Mouse (Mus musculus) embryo, embryonic 9.5 days (tissue): ENCODE measurements around the gene Gm9964.
A peak's percentile ranks its signal among the peaks of the same experiment; 100 is the strongest.

Experiments
- DNase-seq: peaks from one replicate; pipeline ENCODE4 v3.0.0-alpha.2; 2017; ENCODE audit errors: extremely low spot score

Gm9964 gene

DNA sequence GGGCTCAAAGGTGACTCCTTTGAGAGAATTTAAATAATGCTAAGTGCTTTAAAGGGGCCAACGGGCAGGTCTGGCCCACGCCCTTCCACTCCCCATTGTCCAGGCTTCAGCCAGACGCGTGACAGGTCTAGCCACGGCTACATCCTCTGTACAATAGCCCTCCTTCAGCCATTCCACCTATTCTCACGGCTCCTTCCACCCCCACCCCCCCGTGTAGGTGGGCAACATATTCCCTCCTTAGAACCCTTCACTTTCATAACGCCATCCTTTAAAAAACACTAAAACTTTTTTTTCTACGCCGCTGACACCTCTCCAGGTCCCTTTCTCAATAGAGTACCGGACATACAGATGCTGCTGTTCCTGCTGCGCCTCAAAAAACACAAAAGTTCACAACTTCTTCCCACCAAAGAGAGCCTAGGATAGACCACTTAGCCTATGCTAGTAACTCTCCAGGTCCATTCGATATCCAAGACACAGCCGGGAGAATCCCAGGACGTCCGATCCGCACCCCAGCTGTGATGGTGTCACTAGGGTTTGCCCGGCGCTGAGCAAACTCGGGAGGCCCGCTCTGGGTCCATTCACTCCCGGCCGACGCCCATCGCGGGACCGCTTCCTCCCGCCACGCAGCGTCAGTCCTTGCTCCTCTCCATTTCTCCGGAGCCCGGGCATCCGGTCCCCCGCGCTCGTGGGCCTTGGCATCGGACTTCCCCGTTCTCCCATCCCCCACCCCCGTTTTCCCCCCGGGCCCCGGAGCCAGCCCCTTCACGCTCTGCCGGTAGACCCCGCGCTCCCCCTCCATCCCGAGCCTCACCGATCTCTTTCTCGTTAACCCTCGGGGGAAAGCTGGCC is 42.9 kb downstream of the Gm9964 start:
- DNase-seq: peak; percentile 30

DNA sequence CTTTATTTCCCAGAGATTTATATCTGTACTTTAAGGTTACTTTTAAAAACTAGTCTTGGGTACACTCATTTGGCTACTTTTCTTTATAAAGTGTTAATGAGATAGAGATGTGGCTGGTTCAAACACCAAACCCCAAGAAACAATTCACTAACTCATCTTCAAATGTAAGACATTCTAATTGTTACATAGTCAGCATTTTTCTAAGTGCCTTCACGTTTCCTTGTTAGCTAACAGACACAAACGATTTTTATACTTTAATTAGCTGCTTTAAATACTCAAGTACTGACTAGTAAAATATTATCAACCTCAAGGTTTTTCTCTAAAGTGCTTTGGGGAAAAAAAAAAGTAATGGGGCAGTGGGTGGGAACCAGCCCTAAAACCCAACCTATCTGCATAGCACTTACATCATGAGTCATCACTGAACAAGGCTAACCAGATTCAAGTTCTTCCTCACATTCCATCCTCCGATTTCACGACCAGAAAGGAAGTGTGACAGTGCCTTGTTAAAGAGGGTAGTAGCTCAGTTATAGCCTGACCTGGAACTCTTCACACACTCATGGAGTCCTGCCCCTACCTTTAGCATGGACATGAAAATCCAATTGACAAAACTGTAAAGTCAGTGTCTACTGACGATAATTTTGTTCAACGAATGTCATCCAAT is 43.7 kb downstream of the Gm9964 start:
- peak; percentile 16 for DNase-seq
